Mouse (Mus musculus) layer of hippocampus, adult 6 months (tissue): ENCODE results near the gene Gfi1. TPM values are rescaled to one million over a fixed set of nuclear protein-coding genes. Genes with fewer than 3 reads are reported as not detected.

Experiments used
- long read RNA-seq, 2 experiments: library from polyadenylated mRNA; unstranded; transcript quantifications; one replicate each; pipeline ENCODE4 v2.0.0; 2019 to 2020
- polyA plus RNA-seq: library from polyadenylated mRNA; unstranded; fragments of <200 nt; fragmentation: Nextera tagmentation; gene quantifications from 2 replicates; pipeline ENCODE4 v1.2.3, GENCODE M21; 2021

The Gfi1 gene
- not detected in 2 replicates for polyA plus RNA-seq
- long read RNA-seq, experiment 1: 0 reads
- long read RNA-seq, experiment 2: 0 reads

GRCm38 (mm10) chr5:107725435-107726261, at the start of gene Gfi1:
Gene Gfi1 (minus strand): TSS chr5:107726036.

Other genes with a start within 250 kb of the Gfi1 start
- 0.06 TPM in 2 replicates for gene Gm42669, start 218.4 kb downstream of the Gfi1 start, polyA plus RNA-seq
- 0.10 and 0.24 TPM in 2 replicates for gene 1700028K03Rik, start 191.3 kb downstream of the Gfi1 start, polyA plus RNA-seq
- gene Rpap2, start 128.7 kb downstream of the Gfi1 start, polyA plus RNA-seq: 21.7 and 22.4 TPM in 2 replicates
- 8.9 and 9.1 TPM in 2 replicates for gene Glmn, start 128.1 kb downstream of the Gfi1 start, polyA plus RNA-seq
- not detected in 2 replicates for gene Ube2d2b, start 104.1 kb upstream of the Gfi1 start, polyA plus RNA-seq
- gene Evi5, start 149.1 kb upstream of the Gfi1 start, polyA plus RNA-seq: 22.7 and 28.2 TPM in 2 replicates
- 62.7 and 63.8 TPM in 2 replicates for gene Rpl5, start 174.5 kb upstream of the Gfi1 start, polyA plus RNA-seq